Mouse (Mus musculus) kidney, postnatal 25 days (tissue): Measurements from ENCODE around the gene Snai3.

Experiments
- DNase-seq, 2 experiments: peaks; one replicate each; pipeline ENCODE4 v3.0.0; 2021; ENCODE audit warnings: mixed read lengths in 2 of 2

The Snai3 gene

GRCm38 (mm10) chr8:122430058-122430636 is 30.4 kb downstream of the Snai3 start:
- DNase-seq, result peak in 1 of 2 experiments; percentile 70

- no peak for DNase-seq
These were observed 32.4 kb downstream of the Snai3 start for GRCm38 (mm10) chr8:122428163-122428562.

- DNase-seq, result no peak
These were observed 32.9 kb downstream of the Snai3 start for GRCm38 (mm10) chr8:122427607-122428006.

DNA sequence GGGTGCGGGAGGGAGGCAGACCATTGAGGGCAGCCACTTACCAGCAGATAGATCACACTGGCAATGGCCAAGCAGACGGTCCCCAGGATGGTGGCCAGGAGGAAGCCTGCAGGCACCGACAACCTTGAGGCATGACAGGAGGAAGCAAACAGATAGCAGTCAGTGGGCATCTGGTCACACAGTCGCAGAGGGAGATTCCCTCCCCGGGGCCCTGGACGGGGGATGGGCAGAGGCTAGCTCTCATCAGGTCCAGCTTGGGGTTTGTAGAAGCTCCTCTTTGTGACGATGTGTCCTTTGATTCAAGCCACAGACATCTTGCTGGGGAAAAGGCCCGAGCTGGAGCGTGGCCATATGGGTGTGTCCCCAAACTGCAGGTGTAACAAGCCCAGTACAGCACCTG is 34.4 kb downstream of the Snai3 start:
- no peak for DNase-seq

GRCm38 (mm10) chr8:122423659-122424058 is 36.9 kb downstream of the Snai3 start:
- peak; percentile 68 to 73 for DNase-seq

GRCm38 (mm10) chr8:122423217-122423616 is 37.3 kb downstream of the Snai3 start:
- no peak for DNase-seq

DNA sequence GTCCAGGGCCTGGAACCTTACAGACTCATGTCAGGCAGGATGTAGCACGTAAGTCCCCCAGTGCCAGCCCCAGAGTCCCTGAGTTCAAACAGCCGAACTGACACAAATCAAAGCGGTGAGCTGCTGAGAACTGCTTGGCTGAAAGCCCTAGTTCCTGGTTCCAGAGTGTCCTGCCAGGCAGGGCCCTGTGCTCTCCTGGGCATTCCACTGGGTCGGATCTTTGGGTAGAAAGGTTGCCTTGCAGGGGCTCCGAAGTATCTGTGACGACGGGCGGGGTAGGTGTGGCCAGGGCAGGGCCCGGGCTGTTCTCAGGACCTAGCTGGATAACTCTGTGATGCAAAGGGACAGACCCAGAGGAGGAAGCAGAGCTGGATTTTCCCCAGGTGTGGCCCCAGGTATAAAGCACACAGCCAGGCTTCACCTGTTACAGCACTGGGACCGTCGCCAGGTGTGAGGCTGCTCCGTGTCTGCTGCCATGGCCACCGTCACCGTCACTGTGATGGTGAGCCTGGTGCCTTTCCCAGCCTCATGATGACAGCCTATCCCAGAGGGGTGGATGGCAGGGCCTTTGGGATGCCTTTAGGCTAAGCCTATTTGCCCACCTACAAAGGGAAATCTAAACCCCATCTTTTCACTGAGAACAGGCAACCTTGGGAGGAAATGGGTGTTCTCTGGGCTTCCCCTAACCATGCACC is 39.0 kb downstream of the Snai3 start, which contains the start of gene Il17c:
Gene Il17c, plus strand, starts transcription at position 645 of the 695 bp plus-strand sequence.
- DNase-seq, result peak in 1 of 2 experiments; percentile 25

- DNase-seq, result no peak
These were observed 40.5 kb downstream of the Snai3 start for GRCm38 (mm10) chr8:122419881-122420555.

DNA sequence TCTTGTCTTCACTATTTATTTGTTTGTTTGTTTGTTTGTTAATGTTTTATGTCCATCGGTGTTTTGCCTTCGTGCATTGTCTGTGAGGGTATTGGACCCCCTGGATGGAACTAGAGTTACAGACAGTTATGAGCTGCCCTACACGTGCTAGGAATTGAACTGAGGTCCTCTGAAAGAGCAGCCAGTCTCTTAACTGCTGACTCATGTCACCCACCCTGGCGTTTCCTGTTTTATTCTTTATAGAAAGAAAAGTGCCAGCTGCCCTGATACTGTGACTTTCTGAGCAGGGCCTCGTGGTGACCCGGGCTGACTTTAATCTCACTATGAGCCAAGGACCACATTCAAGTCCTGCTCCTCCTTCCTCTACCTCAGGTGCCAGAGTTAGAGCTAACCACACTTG is 45.0 kb downstream of the Snai3 start:
- no peak for DNase-seq

DNA sequence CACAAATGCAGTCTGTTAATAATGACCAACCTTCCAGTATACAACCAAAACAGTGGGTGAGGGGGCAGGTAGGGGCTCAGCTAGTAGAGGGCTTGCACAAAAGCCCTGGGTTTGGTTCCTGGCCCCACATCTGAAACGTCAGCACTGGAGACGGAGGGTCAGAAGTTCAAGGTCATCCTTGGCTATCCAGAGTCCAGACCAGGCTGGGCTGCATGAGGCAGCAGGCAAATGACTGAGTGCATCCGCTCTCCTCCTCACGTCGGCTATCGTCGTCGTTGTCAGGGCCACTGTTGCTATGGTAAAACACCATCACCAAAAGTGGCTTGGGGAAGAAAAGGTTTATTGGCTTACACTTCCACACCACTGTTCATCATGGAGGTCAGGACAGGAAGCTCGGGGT is 46.2 kb downstream of the Snai3 start:
- DNase-seq, result peak in 1 of 2 experiments; percentile 30

GRCm38 (mm10) chr8:122407678-122408077 is 52.9 kb downstream of the Snai3 start:
- DNase-seq, result no peak

- DNase-seq, result peak; percentile 67 to 87
These were observed 55.3 kb downstream of the Snai3 start for GRCm38 (mm10) chr8:122405146-122405805.
